Comparison of ENCODE assay signal across 9 mouse cellular contexts in genomic region chr7:81198538-81198937, GRCm38 (mm10). TPM values are rescaled to one million over a fixed set of nuclear protein-coding genes. Genes with fewer than 3 reads are reported as not detected.
A peak's percentile ranks its signal among the peaks of the same experiment; 100 is the strongest.
DNase-seq lines count a peak whose midpoint lies in the region; ATAC-seq lines count a peak whose summit lies in the region.
"Had no signal": no experiment of that assay in that cellular context is flagged by ENCODE, and none has a peak within 500 bp of the region (broad histone marks: within the 10 kb centered on the region; RNA-seq: fewer than 3 reads in every experiment).

No protein-coding gene starts in this region.

- H3K9me3 ChIP-seq in heart, embryonic 11.5 days (replicated peaks; ENCODE audit: control insufficient read depth, low read length) = no peaks in the 10 kb centered on the region
- no peaks in the 10 kb centered on the region for H3K9me3 ChIP-seq in neural tube, embryonic 13.5 days
- H3K9me3 ChIP-seq: forebrain, embryonic 13.5 days had no signal

- 41% methylated on average over 4 of the region's 4 CpGs for WGBS in heart, embryonic 11.5 days (ENCODE audit: insufficient replicate concordance)
- 32% methylated on average over 4 of the region's 4 CpGs for WGBS in neural tube, embryonic 13.5 days

- ATAC-seq in heart, embryonic 11.5 days (replicated peaks; ENCODE audit: insufficient number of reproducible peaks, low FRiP score, low TSS enrichment) = no peak
- peak; percentile 47; the same call in 1 of the 2 replicates for ATAC-seq in neural tube, embryonic 13.5 days (ENCODE audit: low read depth)
- no peak for ATAC-seq in activated CD4-positive, CD25-positive, alpha-beta regulatory T cell, adult 4 months
- ATAC-seq in megakaryocyte progenitor cell, adult 5-6 weeks (replicated peaks; ENCODE audit: poor library complexity) = no peak
- ATAC-seq: forebrain, embryonic 13.5 days had no signal

- H3K27ac ChIP-seq in heart, embryonic 11.5 days (ENCODE audit: low read depth, low read length) = no peak overlapping the region
- H3K27ac ChIP-seq in neural tube, embryonic 13.5 days (replicated peaks) = no peak overlapping the region
- H3K27ac ChIP-seq: forebrain, embryonic 13.5 days had no signal

- peak; percentile 16 to 41 for DNase-seq in heart, postnatal 14 days
- DNase-seq in ovary, adult 18-20 months (ENCODE audit: low spot score) = peak; percentile 52
- DNase-seq in ovary, postnatal 10 days (ENCODE audit: low spot score) = no peak
- peak; percentile 23 for DNase-seq in forelimb bud, embryonic 11.5 days (ENCODE audit: low read depth, low spot score)

- no peak overlapping the region for H3K9ac ChIP-seq in heart, embryonic 11.5 days (ENCODE audit: low read depth, low read length)
- peak overlapping the region; percentile 31; the same call in 1 of the 2 replicates for H3K9ac ChIP-seq in neural tube, embryonic 13.5 days
- H3K9ac ChIP-seq: forebrain, embryonic 13.5 days had no signal

- intact Hi-C loops in heart, postnatal 14 days (cut with DNase I) = no loop called here

- no peaks in the 10 kb centered on the region for H3K36me3 ChIP-seq in heart, embryonic 11.5 days (ENCODE audit: control insufficient read depth, insufficient read depth, low read length)
- H3K36me3 ChIP-seq in neural tube, embryonic 13.5 days = no peaks in the 10 kb centered on the region

- peaks cover 8% of the 10 kb centered on the region for H3K4me1 ChIP-seq in heart, embryonic 11.5 days (ENCODE audit: control insufficient read depth, insufficient read depth, low read length)
- H3K4me1 ChIP-seq in neural tube, embryonic 13.5 days (replicated peaks) = peaks cover 11% of the 10 kb centered on the region

- H3K4me3 ChIP-seq in heart, embryonic 11.5 days (ENCODE audit: low read depth, low read length) = no peak overlapping the region
- H3K4me3 ChIP-seq in neural tube, embryonic 13.5 days = no peak overlapping the region
- H3K4me3 ChIP-seq: forebrain, embryonic 13.5 days had no signal

- H3K4me2 ChIP-seq in heart, embryonic 11.5 days = no peak overlapping the region
- H3K4me2 ChIP-seq in neural tube, embryonic 13.5 days = no peak overlapping the region
- H3K4me2 ChIP-seq: forebrain, embryonic 13.5 days had no signal

- H3K27me3 ChIP-seq in heart, embryonic 11.5 days (ENCODE audit: control insufficient read depth, insufficient read depth, low read length) = 0 out of 2 replicates have a peak, but pooled peaks cover 2% of the 10 kb centered on the region
- H3K27me3 ChIP-seq in neural tube, embryonic 13.5 days = no peaks in the 10 kb centered on the region
- H3K27me3 ChIP-seq: forebrain, embryonic 13.5 days had no signal

RNA-seq across cellular contexts. Expression of gene Pde8a, which starts 14.9 kb away (rescaled TPM):
- total RNA-seq in heart, postnatal 14 days (2021) = 10 to 100 TPM; 13.2 to 14.6 TPM
- polyA plus RNA-seq in heart, embryonic 11.5 days (2014; fragmentation: Nextera tagmentation; extraction: Ambion mirVana) = 2.7 and 3.5 TPM in 2 replicates
- 2.5 and 2.6 TPM in 2 replicates for polyA plus RNA-seq in neural tube, embryonic 13.5 days (2015; fragmentation: Nextera tagmentation; extraction: Ambion mirVana)
- 1 to 10 TPM; 1.1 to 2.3 TPM for polyA plus RNA-seq in activated CD4-positive, CD25-positive, alpha-beta regulatory T cell, adult 4 months (2017; shearing (Covaris generic))
- total RNA-seq in megakaryocyte progenitor cell, adult 5-6 weeks (2015) = 7.7 and 9.4 TPM in 2 replicates
- total RNA-seq in megakaryocyte progenitor cell, adult 5-6 weeks (2017) = 2.4 and 7.2 TPM in 2 replicates
